10 mouse cellular contexts compared by ENCODE assay signal in the genomic region with DNA sequence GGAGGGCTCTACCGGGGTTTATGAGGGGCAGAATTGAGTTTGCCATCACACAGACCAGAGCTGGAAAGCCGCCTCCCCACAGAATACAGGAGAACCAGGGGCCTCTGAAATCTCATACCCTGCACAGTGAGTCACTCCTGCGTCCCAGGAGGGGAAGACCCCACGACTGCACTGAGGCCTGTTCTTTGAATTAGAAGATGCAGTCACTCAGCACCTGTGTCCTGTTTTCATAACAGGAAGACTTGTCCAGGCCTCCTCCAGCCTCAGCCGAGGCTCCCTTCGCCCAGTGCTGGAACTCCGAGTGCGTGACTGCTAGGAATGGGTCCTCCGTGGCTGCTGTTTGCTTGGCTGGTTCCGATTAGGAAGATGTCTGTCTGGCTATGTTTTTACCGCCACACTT. TPM values are rescaled to one million over a fixed set of nuclear protein-coding genes. Genes with fewer than 3 reads are reported as not detected.
DNase-seq lines count a peak whose midpoint lies in the region; ATAC-seq and TF ChIP-seq lines count a peak whose summit lies in the region.
"Had no signal": no experiment of that assay in that cellular context is flagged by ENCODE, and none has a peak within 500 bp of the region (broad histone marks: within the 10 kb centered on the region; RNA-seq: fewer than 3 reads in every experiment).

No protein-coding gene starts in this region.

- peaks cover 55% of the 10 kb centered on the region for H3K4me1 ChIP-seq in embryonic facial prominence, embryonic 15.5 days
- H3K4me1 ChIP-seq in hindbrain, embryonic 10.5 days (replicated peaks): peaks cover 62% of the 10 kb centered on the region
- peaks cover 22% of the 10 kb centered on the region; the same call in 1 of the 2 replicates for H3K4me1 ChIP-seq in neural tube, embryonic 14.5 days (ENCODE audit: control insufficient read depth, insufficient read depth, low read length)
- H3K4me1 ChIP-seq: liver, embryonic 12.5 days had no signal

- 25% methylated on average over 11 of the region's 11 CpGs for WGBS in embryonic facial prominence, embryonic 15.5 days
- WGBS in hindbrain, embryonic 10.5 days: 53% methylated on average over 11 of the region's 11 CpGs
- WGBS in neural tube, embryonic 14.5 days: 38% methylated on average over 11 of the region's 11 CpGs

- H3K9ac ChIP-seq in embryonic facial prominence, embryonic 15.5 days: no peak overlapping the region
- no peak overlapping the region for H3K9ac ChIP-seq in neural tube, embryonic 14.5 days (replicated peaks; ENCODE audit: low read depth, low read length)
- H3K9ac ChIP-seq: liver, embryonic 12.5 days had no signal

- no peaks in the 10 kb centered on the region for H3K9me3 ChIP-seq in embryonic facial prominence, embryonic 15.5 days (replicated peaks)
- H3K9me3 ChIP-seq in hindbrain, embryonic 10.5 days: no peaks in the 10 kb centered on the region
- no peaks in the 10 kb centered on the region for H3K9me3 ChIP-seq in neural tube, embryonic 14.5 days (ENCODE audit: control insufficient read depth, low read length)
- H3K9me3 ChIP-seq: liver, embryonic 12.5 days had no signal

- no peak overlapping the region for H3K4me2 ChIP-seq in embryonic facial prominence, embryonic 15.5 days (replicated peaks)
- H3K4me2 ChIP-seq in neural tube, embryonic 14.5 days (ENCODE audit: low read depth, low read length): no peak overlapping the region
- H3K4me2 ChIP-seq: liver, embryonic 12.5 days had no signal

- DNase-seq in layer of hippocampus, adult 2 months (ENCODE audit: low spot score in 2 of 2): no peak
- DNase-seq in layer of hippocampus, adult 9-11 months: no peak
- DNase-seq in hindbrain, embryonic 10.5 days (ENCODE audit: low spot score): no peak
- no peak for DNase-seq in natural killer cell, adult 2 months (ENCODE audit: low spot score in 2 of 2)

- no peaks in the 10 kb centered on the region for H3K27me3 ChIP-seq in embryonic facial prominence, embryonic 15.5 days
- no peaks in the 10 kb centered on the region for H3K27me3 ChIP-seq in hindbrain, embryonic 10.5 days (ENCODE audit: insufficient read depth, poor library complexity, severe bottlenecking)
- no peaks in the 10 kb centered on the region for H3K27me3 ChIP-seq in neural tube, embryonic 14.5 days (ENCODE audit: control insufficient read depth, insufficient read depth, low read length)
- H3K27me3 ChIP-seq: liver, embryonic 12.5 days had no signal

- H3K27ac ChIP-seq in layer of hippocampus, adult 2 months: peak overlapping the region; percentile 75
- H3K27ac ChIP-seq in embryonic facial prominence, embryonic 15.5 days (replicated peaks): peak overlapping the region; percentile 68
- H3K27ac ChIP-seq in hindbrain, embryonic 10.5 days: peak overlapping the region; percentile 73
- peak overlapping the region; percentile 44 for H3K27ac ChIP-seq in neural tube, embryonic 14.5 days (ENCODE audit: low read depth, low read length)
- H3K27ac ChIP-seq: liver, embryonic 12.5 days had no signal

- H3K36me3 ChIP-seq in embryonic facial prominence, embryonic 15.5 days: no peaks in the 10 kb centered on the region
- H3K36me3 ChIP-seq in hindbrain, embryonic 10.5 days: peaks cover 12% of the 10 kb centered on the region; the same call in 1 of the 2 replicates
- H3K36me3 ChIP-seq in neural tube, embryonic 14.5 days (ENCODE audit: control insufficient read depth, insufficient read depth, low read length): no peaks in the 10 kb centered on the region
- H3K36me3 ChIP-seq: liver, embryonic 12.5 days had no signal

- ATAC-seq in embryonic facial prominence, embryonic 15.5 days (ENCODE audit: insufficient number of reproducible peaks, low FRiP score, low TSS enrichment, low read depth): 0 out of 2 replicates have a peak, but pooled peaks have one; percentile 26
- no peak for ATAC-seq in neural tube, embryonic 14.5 days (ENCODE audit: low read depth)
- ATAC-seq in erythroid progenitor cell, adult 5-6 weeks (replicated peaks; ENCODE audit: low FRiP score, poor library complexity, severe bottlenecking): no peak
- ATAC-seq in megakaryocyte progenitor cell, adult 5-6 weeks (replicated peaks; ENCODE audit: poor library complexity): no peak
- ATAC-seq: liver, embryonic 12.5 days had no signal

- no peak overlapping the region for H3K4me3 ChIP-seq in layer of hippocampus, adult 2 months
- no peak overlapping the region for H3K4me3 ChIP-seq in embryonic facial prominence, embryonic 15.5 days (replicated peaks)
- H3K4me3 ChIP-seq in hindbrain, embryonic 10.5 days: no peak overlapping the region
- H3K4me3 ChIP-seq in neural tube, embryonic 14.5 days (ENCODE audit: low read depth, low read length): no peak overlapping the region
- H3K4me3 ChIP-seq: liver, embryonic 12.5 days had no signal

- TF ChIP-seq CTCF in layer of hippocampus, adult 2 months (conservative IDR thresholded peaks at IDR 0.05): no peak

RNA-seq across cellular contexts. Expression of gene Pxdn, which starts 16.6 kb away (rescaled TPM):
- 10 to 100 TPM; 77.9 to 78.1 TPM for total RNA-seq in layer of hippocampus, adult 2 months (2021)
- 90.6 and 94.8 TPM in 2 replicates for polyA plus RNA-seq in embryonic facial prominence, embryonic 15.5 days (2015; fragmentation: Nextera tagmentation; extraction: Ambion mirVana)
- 71.4 and 78.2 TPM in 2 replicates for polyA plus RNA-seq in hindbrain, embryonic 10.5 days (2016; fragmentation: Nextera tagmentation; extraction: Ambion mirVana)
- polyA plus RNA-seq in neural tube, embryonic 14.5 days (2014; fragmentation: Nextera tagmentation; extraction: Ambion mirVana): 54.5 and 74.9 TPM in 2 replicates
- not detected in 2 replicates for total RNA-seq in erythroid progenitor cell, adult 5-6 weeks (2015; ENCODE audit: low replicate concordance)
- 1.5 TPM in 1 of 2 replicates, not detected in the other for total RNA-seq in erythroid progenitor cell, adult 5-6 weeks (2017; ENCODE audit: low replicate concordance)
- total RNA-seq in megakaryocyte progenitor cell, adult 5-6 weeks (2015): not detected in 2 replicates
- not detected in 2 replicates for total RNA-seq in megakaryocyte progenitor cell, adult 5-6 weeks (2017)
- total RNA-seq: MEL had no signal

Comparison
In these comparisons a context has a peak if more than half of its experiments do, and no peak if none do; other contexts are left out.
1. RNA of gene Pxdn, which starts 16.6 kb away (total RNA-seq): 77.9 to 78.1 TPM in layer of hippocampus, adult 2 months; 1.5 TPM in erythroid progenitor cell, adult 5-6 weeks and not detected in megakaryocyte progenitor cell, adult 5-6 weeks; every median in the first group is over 10 times any median in the second.
2. Peak in every context shown above with its lines, with median percentiles within 50 percentile points of each other: H3K27ac ChIP-seq.